Mouse (Mus musculus) heart, embryonic 14.5 days (tissue): ENCODE results near the gene Idua. TPM values are rescaled to one million over a fixed set of nuclear protein-coding genes. Genes with fewer than 3 reads are reported as not detected.
A peak's percentile ranks its signal among the peaks of the same experiment; 100 is the strongest.

Experiments used
- ATAC-seq: fragments of 200-750 bp; cut with Nextera tagmentation; 2 replicates; pipeline ENCODE4 v1.8.0; 2017; ENCODE audit warnings: low read depth, moderate TSS enrichment; ENCODE audit not compliant: insufficient number of reproducible peaks, insufficient read depth, low FRiP score
- H3K27ac ChIP-seq, 2 experiments: fragments of 200-500 bp in 1 of 2; fragments of 300-500 bp in 1 of 2; sonication (generic) in 1 of 2; replicated peaks in 1 of 2; 2 replicates each; pipeline ENCODE4 v1.5.1; 2012 to 2014; ENCODE audit warnings: low read depth in 2 of 2, low read length in 2 of 2, control low read depth in 1 of 2, mild to moderate bottlenecking in 1 of 2, mixed read lengths in 1 of 2; ENCODE audit not compliant: control insufficient read depth in 1 of 2, insufficient read depth in 1 of 2
- H3K27me3 ChIP-seq: fragments of 300-500 bp; sonication (generic); 2 replicates; pipeline ENCODE4 v1.6.1; 2014; ENCODE audit warnings: mild to moderate bottlenecking, low read length, control low read depth; ENCODE audit not compliant: control insufficient read depth, insufficient read depth
- H3K36me3 ChIP-seq: fragments of 300-500 bp; sonication (generic); 2 replicates; pipeline ENCODE4 v1.6.1; 2014; ENCODE audit warnings: mild to moderate bottlenecking, control low read depth, low read length, mixed read lengths; ENCODE audit not compliant: control insufficient read depth, insufficient read depth
- H3K4me1 ChIP-seq, 2 experiments: fragments of 200-500 bp in 1 of 2; fragments of 300-500 bp in 1 of 2; sonication (generic) in 1 of 2; 2 replicates each; pipeline ENCODE4 v1.6.1; 2012 to 2014; ENCODE audit warnings: low read length in 2 of 2, control low read depth in 1 of 2, mixed read lengths in 1 of 2; ENCODE audit not compliant: control insufficient read depth in 2 of 2, insufficient read depth in 2 of 2
- H3K4me2 ChIP-seq: fragments of 300-500 bp; sonication (generic); 2 replicates; pipeline ENCODE4 v1.6.1; 2014; ENCODE audit warnings: mild to moderate bottlenecking, low read length
- H3K4me3 ChIP-seq, 2 experiments: fragments of 200-500 bp in 1 of 2; fragments of 300-500 bp in 1 of 2; sonication (generic) in 1 of 2; 2 replicates each; pipeline ENCODE4 v1.5.1; 2012 to 2014; ENCODE audit warnings: low read length in 2 of 2, mild to moderate bottlenecking in 2 of 2, control low read depth in 1 of 2, low read depth in 1 of 2, moderate library complexity in 1 of 2; ENCODE audit not compliant: control insufficient read depth in 1 of 2, insufficient read depth in 1 of 2
- H3K9ac ChIP-seq: fragments of 300-500 bp; sonication (generic); 2 replicates; pipeline ENCODE4 v1.6.1; 2014; ENCODE audit warnings: mild to moderate bottlenecking, low read length
- H3K9me3 ChIP-seq: fragments of 300-500 bp; sonication (generic); 2 replicates; pipeline ENCODE4 v1.6.1; 2016; ENCODE audit warnings: low read length, control low read depth; ENCODE audit not compliant: control insufficient read depth
- WGBS: fragments of 180-500 bp; shearing (Covaris S2); extraction: QIAGEN DNeasy Blood & Tissue Kit; methylation state at CpG from one replicate; pipeline ENCODE4 v1.1.7; 2014; 5-methylcytosine and 5-hydroxymethylcytosine counted together
- polyA plus RNA-seq: library from polyadenylated mRNA; unstranded; fragments of >200 nt; fragmentation: Nextera tagmentation; extraction: Ambion mirVana; gene quantifications from 2 replicates; pipeline ENCODE4 v1.2.1, GENCODE M21; 2014

The Idua gene
- polyA plus RNA-seq, 1 experiment from 2014 or later: 14.9 TPM

GRCm38 (mm10) chr5:108655381-108655780 lies 4.8 kb upstream of the Idua start:
- Histone ChIP-seq H3K27me3 (no peaks in the 10 kb centered on the region), H3K9me3 (no peaks in the 10 kb centered on the region), H3K4me3 (no peak overlapping the region), H3K4me2 (no peak overlapping the region), H3K27ac (no peak overlapping the region), H3K4me1 (peaks cover 0 to 9% of the 10 kb centered on the region in 2 experiments; a peak in 2 of 4 replicates), H3K9ac (no peak overlapping the region), H3K36me3 (peaks cover 66% of the 10 kb centered on the region)
- 93% methylated on average over 9 of the region's 9 CpGs for WGBS
- no peak for ATAC-seq

GRCm38 (mm10) chr5:108655891-108656650 lies 4.1 kb upstream of the Idua start:
- no peak overlapping the region for H3K4me3 ChIP-seq
- no peak overlapping the region for H3K27ac ChIP-seq
- no peaks in the 10 kb centered on the region for H3K27me3 ChIP-seq
- peaks cover 0 to 9% of the 10 kb centered on the region in 2 experiments; a peak in 2 of 4 replicates for H3K4me1 ChIP-seq
- no peak overlapping the region for H3K9ac ChIP-seq
- no peak overlapping the region for H3K4me2 ChIP-seq
- WGBS: 91% methylated on average over 15 of the region's 15 CpGs
- no peaks in the 10 kb centered on the region for H3K9me3 ChIP-seq
- no peak for ATAC-seq
- peaks cover 59% of the 10 kb centered on the region for H3K36me3 ChIP-seq

GRCm38 (mm10) chr5:108657406-108657805 lies 2.7 kb upstream of the Idua start:
- Histone ChIP-seq H3K27me3 (no peaks in the 10 kb centered on the region), H3K36me3 (peaks cover 53% of the 10 kb centered on the region)
- WGBS: 76% methylated on average over 5 of the region's 5 CpGs

GRCm38 (mm10) chr5:108658611-108659010 lies 1.5 kb upstream of the Idua start:
- no peaks in the 10 kb centered on the region for H3K27me3 ChIP-seq
- H3K9me3 ChIP-seq: no peaks in the 10 kb centered on the region
- H3K4me1 ChIP-seq: peaks cover 0 to 9% of the 10 kb centered on the region in 2 experiments; a peak in 2 of 4 replicates
- H3K9ac ChIP-seq: no peak overlapping the region
- no peak overlapping the region for H3K27ac ChIP-seq
- no peak overlapping the region for H3K4me3 ChIP-seq
- no peak for ATAC-seq
- H3K36me3 ChIP-seq: peaks cover 40% of the 10 kb centered on the region
- no peak overlapping the region for H3K4me2 ChIP-seq
- WGBS: 79% methylated on average over 1 of the region's 1 CpGs

More at GRCm38 (mm10) chr5:108657406-108657805, 2.7 kb upstream of the Idua start:
- H3K9ac ChIP-seq: no peak overlapping the region
- H3K27ac ChIP-seq: no peak overlapping the region
- H3K4me1 ChIP-seq: peaks cover 0 to 9% of the 10 kb centered on the region in 2 experiments; a peak in 2 of 4 replicates
- no peak overlapping the region for H3K4me2 ChIP-seq
- H3K9me3 ChIP-seq: no peaks in the 10 kb centered on the region
- no peak for ATAC-seq
- no peak overlapping the region for H3K4me3 ChIP-seq

- peak overlapping the region in 1 of 2 experiments; percentile 10; a peak in 1 of 4 replicates for H3K27ac ChIP-seq
- H3K4me3 ChIP-seq: peak overlapping the region; percentile 61 to 89
- peaks cover 0 to 9% of the 10 kb centered on the region in 2 experiments; a peak in 2 of 4 replicates for H3K4me1 ChIP-seq
- 0 out of 2 replicates have a peak, but pooled peaks cover 7% of the 10 kb centered on the region for H3K27me3 ChIP-seq
- H3K9me3 ChIP-seq: no peaks in the 10 kb centered on the region
- peak overlapping the region; percentile 96 for H3K9ac ChIP-seq
- H3K4me2 ChIP-seq: peak overlapping the region; percentile 93
- WGBS: 9% methylated on average over 34 of the region's 36 CpGs
- ATAC-seq: peak; percentile 95
- H3K36me3 ChIP-seq: peaks cover 19% of the 10 kb centered on the region
Measured at GRCm38 (mm10) chr5:108660632-108661268, 619 bp downstream of the Idua start.

GRCm38 (mm10) chr5:108662772-108663171 lies 2.6 kb downstream of the Idua start:
- Histone ChIP-seq H3K36me3 (peaks cover 7% of the 10 kb centered on the region; the same call in 1 of the 2 replicates), H3K4me2 (no peak overlapping the region), H3K4me1 (peaks cover 0 to 9% of the 10 kb centered on the region in 2 experiments; a peak in 2 of 4 replicates), H3K4me3 (no peak overlapping the region), H3K27me3 (0 out of 2 replicates have a peak, but pooled peaks cover 7% of the 10 kb centered on the region), H3K27ac (no peak overlapping the region), H3K9me3 (no peaks in the 10 kb centered on the region), H3K9ac (no peak overlapping the region)
- ATAC-seq: no peak
- WGBS: 81% methylated on average over 4 of the region's 4 CpGs

- Histone ChIP-seq H3K4me2 (no peak overlapping the region), H3K36me3 (no peaks in the 10 kb centered on the region), H3K27ac (no peak overlapping the region), H3K4me1 (peaks cover 2 to 12% of the 10 kb centered on the region in 2 experiments; a peak in 2 of 4 replicates), H3K9ac (no peak overlapping the region), H3K4me3 (no peak overlapping the region), H3K9me3 (no peaks in the 10 kb centered on the region), H3K27me3 (0 out of 2 replicates have a peak, but pooled peaks cover 7% of the 10 kb centered on the region)
- no peak for ATAC-seq
- WGBS: 28% methylated on average over 3 of the region's 3 CpGs
Measured at GRCm38 (mm10) chr5:108665066-108665465, 4.9 kb downstream of the Idua start.
